Mouse (Mus musculus) testis, adult 2 months (tissue): ENCODE measurements around the gene Hoxb6. TPM values are rescaled to one million over a fixed set of nuclear protein-coding genes. Genes with fewer than 3 reads are reported as not detected.
A peak's percentile ranks its signal among the peaks of the same experiment; 100 is the strongest.

Source experiments
- H3K27ac ChIP-seq: fragments of 200-500 bp; 2 replicates; pipeline ENCODE4 v1.5.1; 2012; ENCODE audit warnings: low read depth, low read length; ENCODE audit not compliant: control insufficient read depth, insufficient read depth
- H3K27me3 ChIP-seq: fragments of 200-500 bp; 2 replicates; pipeline ENCODE4 v1.6.1; 2012; ENCODE audit warnings: mild to moderate bottlenecking, low read length, moderate library complexity; ENCODE audit not compliant: control insufficient read depth, insufficient read depth
- H3K36me3 ChIP-seq: fragments of 200-500 bp; 2 replicates; pipeline ENCODE4 v1.6.1; 2012; ENCODE audit warnings: mild to moderate bottlenecking, low read length; ENCODE audit not compliant: control insufficient read depth, insufficient read depth
- H3K4me1 ChIP-seq: fragments of 200-500 bp; 2 replicates; pipeline ENCODE4 v1.6.1; 2012; ENCODE audit warnings: low read length; ENCODE audit not compliant: control insufficient read depth, insufficient read depth
- H3K4me3 ChIP-seq: fragments of 200-500 bp; 2 replicates; pipeline ENCODE4 v1.5.1; 2012; ENCODE audit warnings: low read depth, mild to moderate bottlenecking, low read length, moderate library complexity, mixed read lengths; ENCODE audit not compliant: control insufficient read depth
- CTCF ChIP-seq: fragments of 200-500 bp; IDR thresholded peaks from 2 replicates; pipeline ENCODE4 v1.5.1; 2012; ENCODE audit warnings: low read depth, mild to moderate bottlenecking, inconsistent platforms, low read length, moderate library complexity; ENCODE audit not compliant: control insufficient read depth, insufficient read depth, insufficient replicate concordance
- POLR2A ChIP-seq: fragments of 200-500 bp; IDR thresholded peaks from 2 replicates; pipeline ENCODE4 v1.6.1; 2012; ENCODE audit warnings: low read depth, mild to moderate bottlenecking, inconsistent platforms, low read length, moderate library complexity; ENCODE audit not compliant: control insufficient read depth
- polyA plus RNA-seq: library from polyadenylated mRNA; depleted of rRNA; stranded (reverse); fragments of >200 nt; gene quantifications from 2 replicates; pipeline ENCODE4 v1.2.3, GENCODE M21; 2012

Gene Hoxb6
- polyA plus RNA-seq, 1 experiment: 0.15 TPM

- peaks cover 9% of the 10 kb centered on the region for H3K4me1 ChIP-seq
- H3K4me3 ChIP-seq: no peak overlapping the region
- H3K36me3 ChIP-seq: no peaks in the 10 kb centered on the region
- TF ChIP-seq POLR2A (no peak), CTCF (no peak)
- no peak overlapping the region for H3K27ac ChIP-seq
- peaks cover 11% of the 10 kb centered on the region for H3K27me3 ChIP-seq
Measured at GRCm38 (mm10) chr11:96289293-96289692, 3.0 kb upstream of the Hoxb6 start.

DNA sequence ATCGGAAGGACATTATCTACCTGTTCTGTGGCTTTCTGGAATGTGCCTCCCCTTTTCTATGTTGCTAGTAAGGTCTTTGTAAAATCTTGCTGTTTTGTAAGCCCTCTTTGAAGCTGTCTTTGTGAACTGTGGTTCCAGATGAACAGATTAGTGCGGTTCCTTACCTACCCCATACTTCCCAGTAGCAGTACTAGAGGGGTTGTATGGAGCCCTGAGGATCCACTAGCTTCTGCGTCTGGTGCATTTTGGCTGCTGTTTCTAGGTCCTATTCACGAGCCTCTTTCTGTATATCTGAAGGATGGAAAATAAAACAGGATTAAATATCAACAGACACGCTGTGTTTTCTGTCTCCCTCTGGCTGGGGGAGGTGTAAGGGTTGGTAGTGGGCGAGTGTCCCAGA lies 2.4 kb upstream of the Hoxb6 start:
- Histone ChIP-seq H3K4me1 (peaks cover 10% of the 10 kb centered on the region), H3K4me3 (no peak overlapping the region), H3K36me3 (no peaks in the 10 kb centered on the region), H3K27me3 (peaks cover 7% of the 10 kb centered on the region), H3K27ac (no peak overlapping the region)
- no peak for TF ChIP-seq POLR2A
- no peak for TF ChIP-seq CTCF

- Histone ChIP-seq H3K27ac (no peak overlapping the region), H3K4me3 (no peak overlapping the region), H3K27me3 (peaks cover 7% of the 10 kb centered on the region), H3K36me3 (no peaks in the 10 kb centered on the region), H3K4me1 (peaks cover 14% of the 10 kb centered on the region)
- TF ChIP-seq CTCF (no peak), POLR2A (no peak)
Measured at GRCm38 (mm10) chr11:96290705-96291355, 1.4 kb upstream of the Hoxb6 start.

- Histone ChIP-seq H3K27ac (no peak overlapping the region), H3K4me3 (no peak overlapping the region; the same call in 1 of the 2 replicates), H3K36me3 (no peaks in the 10 kb centered on the region), H3K4me1 (peaks cover 11% of the 10 kb centered on the region), H3K27me3 (peaks cover 7% of the 10 kb centered on the region)
- no peak for TF ChIP-seq POLR2A
- TF ChIP-seq CTCF: no peak
Measured at GRCm38 (mm10) chr11:96292565-96293301, 457 bp downstream of the Hoxb6 start.

DNA sequence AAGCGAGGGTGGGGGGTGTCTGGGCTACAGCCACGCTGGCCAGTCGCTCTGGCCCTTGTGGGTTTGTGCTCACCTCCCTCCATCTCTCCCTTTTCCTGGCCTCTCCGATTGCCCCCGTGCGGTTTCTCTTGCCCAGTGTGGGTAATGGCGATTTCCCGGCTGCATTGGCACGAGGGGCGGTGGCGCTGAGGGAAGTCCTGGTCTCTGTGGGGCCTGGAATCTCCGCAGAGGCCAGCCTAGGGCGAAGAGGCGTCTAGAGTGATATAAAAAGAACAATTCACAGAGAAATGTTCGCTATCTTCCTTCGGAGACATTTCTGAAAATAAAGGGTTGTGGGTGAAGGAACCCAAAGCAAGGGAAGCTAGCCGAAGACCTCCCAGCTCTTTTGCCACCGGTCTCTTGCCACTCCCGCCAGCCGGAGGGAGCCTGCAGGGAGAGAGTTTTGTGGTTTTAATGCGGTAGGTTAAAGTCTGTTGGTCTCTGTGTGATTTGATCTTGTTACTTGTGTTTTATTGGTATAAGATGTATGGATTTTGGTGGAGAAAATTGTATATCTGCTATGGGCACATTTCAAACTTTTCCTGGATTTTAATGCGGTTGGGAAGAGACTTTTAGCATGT lies 1.1 kb downstream of the Hoxb6 start:
- TF ChIP-seq CTCF: no peak
- no peak for TF ChIP-seq POLR2A
- H3K27me3 ChIP-seq: peaks cover 7% of the 10 kb centered on the region
- peaks cover 11% of the 10 kb centered on the region for H3K4me1 ChIP-seq
- H3K27ac ChIP-seq: no peak overlapping the region
- no peaks in the 10 kb centered on the region for H3K36me3 ChIP-seq
- H3K4me3 ChIP-seq: no peak overlapping the region; the same call in 1 of the 2 replicates

DNA sequence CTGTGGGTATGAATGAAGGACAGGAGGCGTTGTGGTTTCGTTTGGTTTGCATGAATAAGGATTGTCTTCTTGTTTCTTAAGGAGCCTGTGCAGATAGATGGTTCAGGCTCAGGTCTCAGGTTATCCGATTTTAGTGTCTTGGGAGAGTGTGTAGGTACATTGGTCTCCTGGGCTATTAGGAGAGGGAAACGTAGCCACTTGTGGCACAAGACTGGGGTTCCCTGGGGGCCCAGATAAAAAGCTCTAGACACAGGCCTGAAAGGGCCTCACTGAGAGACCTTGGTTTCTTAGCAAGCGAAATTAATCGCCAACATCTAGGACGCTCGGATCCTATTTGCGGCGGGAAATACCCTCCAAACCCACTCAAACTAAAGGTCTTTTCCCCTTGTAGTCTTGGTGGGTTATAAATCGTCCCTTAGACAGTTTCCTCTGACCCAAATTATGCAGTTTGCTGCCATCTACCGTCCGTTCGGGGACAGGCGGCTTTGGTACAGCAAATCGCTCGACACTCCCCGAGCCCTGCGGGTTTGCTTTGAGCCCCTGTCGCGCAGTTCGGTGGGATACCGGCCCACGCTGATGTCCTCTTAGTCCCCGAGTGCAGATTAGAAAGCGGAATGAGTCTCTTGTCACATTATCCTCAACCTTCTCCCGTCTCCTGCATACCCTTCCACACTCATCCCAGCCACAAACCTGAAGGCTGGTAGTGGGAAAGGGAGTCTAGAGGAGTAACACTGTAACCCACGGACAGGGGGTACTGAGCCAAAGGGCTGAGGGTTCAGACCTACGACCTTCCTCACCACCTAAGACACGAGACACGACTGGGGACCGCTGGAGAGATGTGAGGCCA lies 2.2 kb downstream of the Hoxb6 start:
- Histone ChIP-seq H3K4me3 (peak overlapping the region; percentile 17), H3K27me3 (peaks cover 7% of the 10 kb centered on the region), H3K36me3 (no peaks in the 10 kb centered on the region), H3K4me1 (peaks cover 11% of the 10 kb centered on the region), H3K27ac (no peak overlapping the region)
- TF ChIP-seq POLR2A: no peak
- peak; percentile 61; the same call in 1 of the 2 replicates for TF ChIP-seq CTCF

DNA sequence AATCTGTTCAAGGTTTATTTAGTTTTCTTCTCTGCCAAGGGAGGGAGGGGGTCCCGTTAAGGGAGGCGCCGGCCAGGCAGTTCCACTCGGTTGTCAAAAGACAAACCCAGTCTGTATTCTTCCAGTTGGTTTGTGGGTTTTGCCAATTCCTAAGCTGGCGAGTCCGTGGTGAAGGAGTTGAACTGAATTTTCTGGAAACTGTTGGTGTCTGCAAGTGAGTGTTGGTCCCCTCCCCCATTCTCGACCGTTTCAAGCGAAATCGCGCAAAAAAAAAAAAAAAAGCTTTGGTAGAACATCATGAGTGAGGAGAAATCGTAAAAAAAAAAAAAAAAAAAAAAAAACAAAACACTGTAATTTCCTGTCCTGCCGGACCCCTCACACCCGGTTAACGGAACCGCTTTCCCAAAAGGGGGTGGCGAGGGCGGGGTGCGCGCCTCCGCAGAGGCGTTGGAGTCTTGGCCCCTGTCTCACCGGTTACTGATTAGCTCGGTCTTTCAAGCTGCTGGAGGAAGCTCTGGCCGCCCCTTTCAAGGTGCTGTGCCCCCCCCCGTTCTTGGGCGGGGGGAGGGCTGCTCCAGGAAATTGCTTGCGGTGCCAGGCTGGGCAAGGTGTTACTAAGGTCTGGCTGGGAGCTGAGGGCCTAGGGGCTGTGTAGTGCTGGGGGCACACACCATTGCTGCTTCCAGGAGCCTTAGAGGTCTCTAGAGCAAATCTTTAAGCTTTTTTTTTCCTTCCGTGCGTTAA lies 3.0 kb downstream of the Hoxb6 start:
- H3K27ac ChIP-seq: no peak overlapping the region
- H3K36me3 ChIP-seq: no peaks in the 10 kb centered on the region
- H3K4me3 ChIP-seq: no peak overlapping the region
- TF ChIP-seq POLR2A (no peak), CTCF (no peak)
- peaks cover 9% of the 10 kb centered on the region for H3K27me3 ChIP-seq
- peaks cover 11% of the 10 kb centered on the region for H3K4me1 ChIP-seq
